Mouse (Mus musculus) limb, embryonic 14.5 days (tissue): Measurements from ENCODE around the gene Mfap4. TPM values are rescaled to one million over a fixed set of nuclear protein-coding genes. Genes with fewer than 3 reads are reported as not detected.

Experiments used
- ATAC-seq: fragments of 200-750 bp; cut with Nextera tagmentation; 2 replicates; pipeline ENCODE4 v1.8.0; 2017; ENCODE audit warnings: low read depth, moderate number of reproducible peaks, moderate TSS enrichment; ENCODE audit not compliant: low FRiP score
- DNase-seq: peaks from one replicate; pipeline ENCODE4 v3.0.0-alpha.2; 2015; ENCODE audit warnings: low spot score
- H3K27ac ChIP-seq: fragments of 300-500 bp; sonication (generic); replicated peaks from 2 replicates; pipeline ENCODE4 v1.5.1; 2014; ENCODE audit warnings: low read depth, mild to moderate bottlenecking, low read length, moderate library complexity, mixed read lengths
- H3K27me3 ChIP-seq: fragments of 300-500 bp; sonication (generic); 2 replicates; pipeline ENCODE4 v1.6.1; 2014; ENCODE audit warnings: low read length, mixed read lengths; ENCODE audit not compliant: control insufficient read depth, insufficient read depth
- H3K36me3 ChIP-seq: fragments of 300-500 bp; sonication (generic); 2 replicates; pipeline ENCODE4 v1.6.1; 2014; ENCODE audit warnings: mild to moderate bottlenecking, low read length, moderate library complexity, mixed read lengths; ENCODE audit not compliant: control insufficient read depth, insufficient read depth
- H3K4me1 ChIP-seq: fragments of 300-500 bp; sonication (generic); 2 replicates; pipeline ENCODE4 v1.6.1; 2014; ENCODE audit warnings: antibody characterized with exemption, low read length, mixed read lengths; ENCODE audit not compliant: control insufficient read depth, insufficient read depth
- H3K4me2 ChIP-seq: fragments of 300-500 bp; sonication (generic); replicated peaks from 2 replicates; pipeline ENCODE4 v1.6.1; 2014; ENCODE audit warnings: low read depth, mild to moderate bottlenecking, low read length, moderate library complexity; ENCODE audit not compliant: severe bottlenecking
- H3K4me3 ChIP-seq: fragments of 300-500 bp; sonication (generic); replicated peaks from 2 replicates; pipeline ENCODE4 v1.5.1; 2014; ENCODE audit warnings: low read length
- H3K9ac ChIP-seq: fragments of 300-500 bp; sonication (generic); 2 replicates; pipeline ENCODE4 v1.6.1; 2014; ENCODE audit warnings: mild to moderate bottlenecking, low read depth, low read length, moderate library complexity; ENCODE audit not compliant: severe bottlenecking
- H3K9me3 ChIP-seq: fragments of 300-500 bp; sonication (generic); 2 replicates; pipeline ENCODE4 v1.6.1; 2016; ENCODE audit warnings: low read length; ENCODE audit not compliant: control insufficient read depth
- POLR2A ChIP-seq: fragments of 200-500 bp; IDR thresholded peaks from 2 replicates; pipeline ENCODE4 v1.8.0; 2012; ENCODE audit warnings: inconsistent platforms, mild to moderate bottlenecking, moderate library complexity, borderline replicate concordance; ENCODE audit not compliant: insufficient read depth, insufficient read length; ENCODE audit errors: extremely low read depth
- WGBS: fragments of 180-500 bp; shearing (Covaris S2); extraction: QIAGEN DNeasy Blood & Tissue Kit; methylation state at CpG from one replicate; pipeline ENCODE4 v1.1.7; 2014; 5-methylcytosine and 5-hydroxymethylcytosine counted together
- polyA plus RNA-seq, 2 experiments: library from polyadenylated mRNA; depleted of rRNA in 1 of 2; stranded (reverse) in 1 of 2; unstranded in 1 of 2; fragments of >200 nt; fragmentation: Nextera tagmentation in 1 of 2; extraction: Ambion mirVana in 1 of 2; gene quantifications; 2 replicates each; pipeline versions ENCODE4 v1.2.1 to v1.2.3; 2012 to 2014

Mfap4 gene
- polyA plus RNA-seq (2012; rRNA removed): 749 and 913 TPM in 2 replicates
- polyA plus RNA-seq (2014; fragmentation: Nextera tagmentation; extraction: Ambion mirVana): 474 and 516 TPM in 2 replicates

GRCm38 (mm10) chr11:61484613-61485540, at the start of gene Mfap4:
Mfap4 (plus strand) TSS chr11:61485431.
- no peaks in the 10 kb centered on the region for H3K27me3 ChIP-seq
- peak within 1 kb of the TSS; percentile 86 for H3K4me2 ChIP-seq
- peak; percentile 92 for DNase-seq
- peak within 1 kb of the TSS; percentile 66 for H3K9ac ChIP-seq
- peaks cover 27% of the 10 kb centered on the region for H3K36me3 ChIP-seq
- peak; percentile 80; the same call in 1 of the 2 replicates for TF ChIP-seq POLR2A
- H3K9me3 ChIP-seq: no peaks in the 10 kb centered on the region
- H3K4me1 ChIP-seq: peaks cover 47% of the 10 kb centered on the region
- peak within 1 kb of the TSS; percentile 50 for H3K4me3 ChIP-seq
- peak; percentile 92 for ATAC-seq
- H3K27ac ChIP-seq: peak within 1 kb of the TSS; percentile 98
- WGBS: 2% methylated on average over 20 of the region's 20 CpGs

- WGBS: 70% methylated on average over 2 of the region's 2 CpGs
- Histone ChIP-seq H3K27ac (no peak overlapping the region), H3K9me3 (no peaks in the 10 kb centered on the region), H3K4me1 (peaks cover 3% of the 10 kb centered on the region; the same call in 1 of the 2 replicates), H3K4me3 (no peak overlapping the region), H3K9ac (no peak overlapping the region), H3K27me3 (no peaks in the 10 kb centered on the region), H3K36me3 (no peaks in the 10 kb centered on the region), H3K4me2 (no peak overlapping the region)
- ATAC-seq: no peak
- TF ChIP-seq POLR2A: no peak
- no peak for DNase-seq
These were observed 48.9 kb upstream of the Mfap4 start for GRCm38 (mm10) chr11:61436298-61436697.

GRCm38 (mm10) chr11:61439170-61439569, 46.1 kb upstream of the Mfap4 start:
- TF ChIP-seq POLR2A: no peak
- WGBS: 55% methylated on average over 3 of the region's 3 CpGs
- ATAC-seq: no peak
- no peak overlapping the region for H3K4me2 ChIP-seq
- H3K9ac ChIP-seq: no peak overlapping the region
- H3K27ac ChIP-seq: no peak overlapping the region
- H3K9me3 ChIP-seq: no peaks in the 10 kb centered on the region
- H3K36me3 ChIP-seq: no peaks in the 10 kb centered on the region
- no peak overlapping the region for H3K4me3 ChIP-seq
- no peaks in the 10 kb centered on the region for H3K27me3 ChIP-seq
- H3K4me1 ChIP-seq: peaks cover 3% of the 10 kb centered on the region; the same call in 1 of the 2 replicates
- DNase-seq: no peak

GRCm38 (mm10) chr11:61440416-61440815, 44.8 kb upstream of the Mfap4 start:
- no peak for ATAC-seq
- TF ChIP-seq POLR2A: no peak
- Histone ChIP-seq H3K4me1 (peaks cover 3% of the 10 kb centered on the region; the same call in 1 of the 2 replicates), H3K36me3 (no peaks in the 10 kb centered on the region), H3K9me3 (no peaks in the 10 kb centered on the region), H3K9ac (no peak overlapping the region), H3K27me3 (no peaks in the 10 kb centered on the region), H3K4me3 (no peak overlapping the region), H3K27ac (no peak overlapping the region), H3K4me2 (no peak overlapping the region)
- no peak for DNase-seq
- WGBS: 93% methylated on average over 4 of the region's 4 CpGs

GRCm38 (mm10) chr11:61441670-61442069, 43.6 kb upstream of the Mfap4 start:
- DNase-seq (no peak), ATAC-seq (no peak)
- whole genome bisulfite sequencing: 82% methylated on average over 7 of the region's 7 CpGs
- no peak for TF ChIP-seq POLR2A
- Histone ChIP-seq H3K36me3 (no peaks in the 10 kb centered on the region), H3K4me1 (no peaks in the 10 kb centered on the region), H3K27me3 (no peaks in the 10 kb centered on the region), H3K4me2 (no peak overlapping the region), H3K27ac (no peak overlapping the region), H3K4me3 (no peak overlapping the region), H3K9ac (no peak overlapping the region), H3K9me3 (no peaks in the 10 kb centered on the region)
